Mouse (Mus musculus): ENCODE measurements around the gene Tekt2.
A peak's percentile ranks its signal among the peaks of the same experiment; 100 is the strongest.

The Tekt2 gene

GRCm38 (mm10) chr4:126306827-126307226 lies 18.7 kb downstream of the Tekt2 start:
- DNase-seq (ENCODE audit: low read depth, low spot score), result no peak

DNA sequence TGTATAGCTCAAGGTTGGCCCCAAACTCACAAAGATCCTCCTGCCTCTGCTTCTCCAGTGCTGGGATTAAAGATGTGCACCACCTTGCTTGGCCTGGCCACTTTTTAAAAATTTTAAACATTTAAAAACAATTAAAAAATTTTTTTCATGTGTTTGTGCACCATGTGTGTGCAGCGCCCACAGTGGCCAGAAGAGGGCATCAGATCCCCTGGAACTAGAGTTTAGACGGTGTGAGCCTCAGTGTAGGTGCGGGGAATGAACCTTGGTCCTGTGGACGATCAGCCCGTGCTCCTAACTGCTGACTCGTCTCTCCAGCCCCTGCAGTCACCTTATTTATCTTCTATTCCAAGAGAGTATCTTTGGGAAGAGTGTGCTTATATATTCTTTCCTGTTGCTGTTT lies 19.4 kb downstream of the Tekt2 start:
- no peak for DNase-seq (ENCODE audit: low read depth, low spot score)

- no peak for DNase-seq (ENCODE audit: low read depth, low spot score)
Observed at GRCm38 (mm10) chr4:126305428-126305827, 20.1 kb downstream of the Tekt2 start.

DNA sequence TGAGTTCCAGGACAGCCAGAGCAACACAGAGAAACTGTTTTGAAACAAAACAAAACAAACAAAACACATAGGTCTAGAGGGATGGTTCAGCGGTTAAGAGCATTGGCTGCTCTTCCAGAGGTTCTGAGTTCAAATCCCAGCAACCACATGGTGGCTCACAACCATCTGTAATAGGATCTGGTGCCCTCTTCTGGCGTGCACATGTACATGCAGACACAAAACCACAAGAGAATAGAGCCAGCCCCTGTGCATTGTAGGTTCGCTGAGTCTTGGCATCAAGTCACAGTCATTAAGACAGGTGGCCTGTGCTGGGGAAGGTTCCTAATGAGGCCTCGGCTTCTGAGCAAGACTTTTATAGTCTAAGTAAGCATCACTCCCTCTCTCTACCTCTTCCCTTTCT lies 21.6 kb downstream of the Tekt2 start:
- DNase-seq (ENCODE audit: low read depth, low spot score), result no peak

GRCm38 (mm10) chr4:126301584-126302309 lies 23.7 kb downstream of the Tekt2 start:
- DNase-seq (ENCODE audit: low read depth, low spot score), result peak; percentile 40

GRCm38 (mm10) chr4:126300916-126301583 lies 24.4 kb downstream of the Tekt2 start:
- DNase-seq (ENCODE audit: low read depth, low spot score), result no peak

GRCm38 (mm10) chr4:126296617-126297101 lies 28.8 kb downstream of the Tekt2 start:
- peak; percentile 49 for DNase-seq (ENCODE audit: low read depth, low spot score)

DNA sequence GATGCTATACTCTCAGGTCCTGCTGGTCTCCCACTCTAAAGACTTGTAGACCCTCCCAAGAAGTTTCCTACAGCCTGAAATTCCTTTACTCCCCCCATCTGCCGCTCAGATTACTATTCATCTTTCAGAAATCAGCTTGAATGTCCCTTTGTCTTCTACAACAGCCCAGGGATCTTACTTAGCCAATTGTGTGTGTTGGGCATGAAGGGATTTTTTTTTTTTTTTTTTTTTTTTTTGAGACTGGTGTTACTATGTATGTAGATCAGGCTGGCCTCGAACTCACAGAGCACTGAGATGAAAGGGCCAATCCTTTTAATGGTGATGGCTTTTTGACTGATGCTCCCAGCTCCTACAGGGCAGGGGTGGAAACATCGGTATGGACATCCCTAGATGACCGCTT lies 29.6 kb downstream of the Tekt2 start:
- no peak for DNase-seq (ENCODE audit: low read depth, low spot score)

DNA sequence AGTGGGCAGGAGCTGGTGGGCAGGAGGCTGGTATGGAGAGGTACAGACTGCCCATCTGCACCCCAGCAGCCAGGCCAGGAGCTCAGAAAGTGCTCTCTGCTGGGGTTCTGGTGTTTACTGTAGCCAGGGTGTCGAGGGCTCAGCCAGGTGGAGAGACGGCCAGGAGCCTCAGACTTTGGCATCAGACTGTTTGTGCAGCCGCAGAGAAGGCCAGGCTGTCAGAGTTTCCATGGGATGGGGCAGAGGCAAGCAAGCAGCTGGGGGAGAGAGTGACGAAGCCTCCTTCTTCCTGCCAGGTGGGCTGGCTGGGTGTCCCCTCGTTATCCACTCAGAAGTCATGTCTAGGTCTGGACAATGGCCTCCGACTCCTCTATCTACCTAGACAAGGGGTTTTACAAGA lies 30.3 kb downstream of the Tekt2 start:
- DNase-seq (ENCODE audit: low read depth, low spot score), result no peak

GRCm38 (mm10) chr4:126291196-126291595 lies 34.3 kb downstream of the Tekt2 start:
- DNase-seq (ENCODE audit: low read depth, low spot score), result no peak

DNA sequence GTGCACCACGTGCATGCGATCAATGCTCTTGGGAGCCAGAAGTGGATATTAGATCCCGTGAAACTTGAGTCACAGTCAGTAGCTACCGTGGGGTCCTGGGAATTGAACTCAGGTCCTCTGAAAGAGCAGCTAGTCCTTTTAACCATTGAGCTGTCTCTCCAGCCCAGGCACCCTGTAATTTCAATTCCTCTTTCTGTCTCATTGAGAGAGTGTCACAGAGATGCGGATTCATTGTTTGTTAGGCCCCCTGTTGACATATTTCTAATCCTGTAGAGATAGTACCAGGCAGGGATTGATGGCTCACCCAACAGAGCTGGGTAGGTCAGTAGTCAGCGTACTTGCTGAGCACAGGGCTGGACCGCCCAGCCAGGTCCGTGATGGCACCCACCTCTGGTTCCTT lies 35.2 kb downstream of the Tekt2 start:
- DNase-seq (ENCODE audit: low read depth, low spot score), result no peak

GRCm38 (mm10) chr4:126288085-126288666 lies 37.3 kb downstream of the Tekt2 start:
- no peak for DNase-seq (ENCODE audit: low read depth, low spot score)

DNA sequence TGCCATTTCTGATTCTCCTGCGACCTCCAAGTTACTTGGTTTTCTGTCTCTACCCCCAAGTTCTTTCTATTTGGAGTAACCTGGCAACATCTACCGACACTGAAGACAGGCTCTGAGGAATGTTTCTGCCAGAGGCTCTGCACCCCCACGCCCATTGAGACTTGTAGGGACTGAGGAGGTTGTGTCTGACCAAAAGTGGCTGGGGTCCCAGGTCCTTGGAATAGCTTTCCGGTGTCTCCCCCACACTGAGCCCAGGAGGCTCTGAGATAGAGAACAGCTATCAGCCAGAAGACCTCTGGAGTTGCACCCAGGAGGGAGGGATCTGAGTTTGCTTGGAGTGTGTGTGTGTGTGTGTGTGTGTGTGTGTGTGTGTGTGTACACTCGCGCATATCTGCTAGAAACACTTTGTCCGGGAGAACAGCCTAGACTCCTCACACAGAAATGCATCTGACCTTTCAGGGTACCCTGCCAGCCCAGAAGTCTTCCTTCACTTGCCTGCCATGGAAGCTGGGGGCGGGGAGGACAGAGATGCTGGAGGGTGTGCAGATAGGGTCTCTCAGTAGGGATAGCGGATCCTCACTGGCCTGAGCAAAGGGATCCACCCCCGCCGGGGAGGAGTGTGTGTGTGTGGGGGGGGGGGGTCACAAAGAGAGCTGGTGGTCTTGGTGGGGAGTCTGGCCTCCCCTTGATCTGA lies 38.0 kb downstream of the Tekt2 start:
- no peak for DNase-seq (ENCODE audit: low read depth, low spot score)

DNA sequence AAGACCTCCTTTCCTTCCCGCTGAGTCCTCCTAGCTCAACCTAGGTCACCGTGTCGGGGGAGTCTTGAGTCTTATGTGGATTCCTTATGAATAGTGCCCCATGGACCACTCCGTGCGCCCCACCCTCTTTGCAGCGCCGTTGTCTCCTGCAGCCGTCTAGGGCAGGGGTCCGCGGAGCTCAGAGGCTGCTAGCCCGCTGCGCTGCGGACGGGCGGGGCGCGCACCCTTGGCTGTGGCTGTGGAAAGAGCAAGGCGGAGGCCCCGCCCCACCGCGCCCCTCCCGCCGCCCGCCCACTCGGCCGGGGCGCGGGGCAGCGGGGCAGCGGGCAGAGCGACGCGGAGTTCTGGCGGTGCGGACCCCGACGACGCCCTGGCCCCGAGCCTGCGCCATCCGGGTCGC lies 39.0 kb downstream of the Tekt2 start, which contains the start of gene Col8a2:
Gene Col8a2 (plus strand): TSS at position 302 of the 400 bp plus-strand sequence.
- no peak for DNase-seq (ENCODE audit: low read depth, low spot score)

DNA sequence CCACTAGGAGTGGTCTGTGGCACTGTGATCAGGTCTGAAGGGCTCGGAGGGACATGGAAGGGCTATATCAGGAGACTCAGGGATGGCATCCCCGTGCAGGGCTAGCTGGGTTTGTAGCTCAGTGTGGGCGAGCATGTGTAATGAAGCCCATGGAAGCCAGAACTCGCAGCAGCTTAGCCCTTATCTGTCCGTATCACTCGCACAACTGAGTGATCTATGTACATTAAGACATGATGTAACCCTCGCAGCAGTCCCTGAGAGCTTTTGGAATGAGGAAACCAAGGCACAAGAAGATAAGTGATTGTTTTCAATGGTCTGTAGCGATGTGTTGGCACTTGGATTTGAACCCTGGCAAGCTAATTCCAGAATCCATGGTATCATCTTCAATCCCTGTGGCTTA lies 41.9 kb downstream of the Tekt2 start:
- no peak for DNase-seq (ENCODE audit: low read depth, low spot score)

GRCm38 (mm10) chr4:126281706-126282105 lies 43.8 kb downstream of the Tekt2 start:
- DNase-seq (ENCODE audit: low read depth, low spot score), result no peak

GRCm38 (mm10) chr4:126278961-126279360 lies 46.5 kb downstream of the Tekt2 start:
- DNase-seq (ENCODE audit: low read depth, low spot score), result no peak

- DNase-seq (ENCODE audit: low read depth, low spot score), result no peak
Observed at GRCm38 (mm10) chr4:126278565-126278915, 46.9 kb downstream of the Tekt2 start.

DNA sequence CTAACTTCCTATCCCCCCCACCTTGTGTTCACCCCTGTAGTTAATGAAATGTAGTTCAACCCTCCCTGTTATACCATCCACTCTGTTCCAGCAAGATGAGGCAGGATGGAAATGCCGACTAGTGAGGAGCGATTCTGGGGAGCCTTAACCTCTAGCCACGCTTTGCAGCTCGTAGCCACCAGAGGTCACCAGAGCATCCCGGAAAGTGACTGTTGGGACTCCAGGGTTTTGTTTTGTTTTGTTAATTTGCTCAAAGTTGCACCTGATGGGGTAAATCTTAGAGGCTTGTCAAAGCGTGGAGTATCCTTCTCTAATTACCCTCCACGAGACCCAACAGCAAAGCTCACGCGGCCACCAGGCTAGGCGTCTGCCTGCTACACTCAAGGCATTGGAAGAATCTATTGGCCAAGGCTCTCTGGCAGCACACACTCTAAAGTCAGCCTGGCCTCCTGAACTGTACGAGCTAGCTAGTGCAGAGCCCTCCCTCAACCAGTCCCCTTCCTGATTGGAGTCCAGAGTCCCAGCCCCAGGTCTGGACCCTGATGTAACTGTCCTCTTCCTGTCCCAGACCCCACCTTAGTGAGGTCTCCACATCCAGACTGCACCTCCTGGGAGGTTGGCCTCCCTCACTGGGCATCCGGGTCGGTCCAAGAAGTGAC lies 47.5 kb downstream of the Tekt2 start:
- DNase-seq (ENCODE audit: low read depth, low spot score), result no peak

GRCm38 (mm10) chr4:126275681-126276131 lies 49.8 kb downstream of the Tekt2 start:
- DNase-seq (ENCODE audit: low read depth, low spot score), result no peak

DNA sequence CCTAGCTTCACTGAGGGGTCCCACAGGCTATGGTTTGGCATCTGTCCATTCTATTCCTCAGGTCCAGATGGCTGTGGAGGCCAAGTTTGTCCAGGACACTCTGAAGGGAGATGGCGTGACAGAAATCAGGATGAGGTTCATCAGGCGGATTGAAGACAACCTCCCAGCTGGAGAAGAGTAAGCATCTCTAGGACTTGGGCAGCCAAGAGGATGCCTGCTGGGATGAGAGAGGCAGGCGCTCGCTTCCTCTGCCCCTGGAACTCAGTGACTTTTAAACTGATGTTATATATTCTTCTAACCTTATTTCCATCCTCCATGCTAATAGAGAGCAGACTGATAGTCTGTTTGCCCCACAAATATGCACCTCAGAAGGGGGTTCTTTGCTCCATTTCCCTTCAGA lies 50.4 kb downstream of the Tekt2 start:
- DNase-seq (ENCODE audit: low read depth, low spot score), result no peak

GRCm38 (mm10) chr4:126273753-126274152 lies 51.7 kb downstream of the Tekt2 start:
- DNase-seq (ENCODE audit: low read depth, low spot score), result no peak
